Mouse (Mus musculus) ES-Bruce4 (cell line): ENCODE measurements around the gene Styx.

Source experiments
- CTCF ChIP-seq: IDR thresholded peaks from one replicate; pipeline ENCODE4 v1.8.1; 2011; ENCODE audit warnings: low read depth, low read length
- EP300 ChIP-seq: IDR thresholded peaks from 2 replicates; pipeline ENCODE4 v1.6.1; 2011; ENCODE audit warnings: low read depth, low read length; ENCODE audit not compliant: insufficient read depth
- POLR2A ChIP-seq: IDR thresholded peaks from one replicate; pipeline ENCODE4 v1.8.1; 2011; ENCODE audit warnings: low read length; ENCODE audit not compliant: insufficient read depth

DNA sequence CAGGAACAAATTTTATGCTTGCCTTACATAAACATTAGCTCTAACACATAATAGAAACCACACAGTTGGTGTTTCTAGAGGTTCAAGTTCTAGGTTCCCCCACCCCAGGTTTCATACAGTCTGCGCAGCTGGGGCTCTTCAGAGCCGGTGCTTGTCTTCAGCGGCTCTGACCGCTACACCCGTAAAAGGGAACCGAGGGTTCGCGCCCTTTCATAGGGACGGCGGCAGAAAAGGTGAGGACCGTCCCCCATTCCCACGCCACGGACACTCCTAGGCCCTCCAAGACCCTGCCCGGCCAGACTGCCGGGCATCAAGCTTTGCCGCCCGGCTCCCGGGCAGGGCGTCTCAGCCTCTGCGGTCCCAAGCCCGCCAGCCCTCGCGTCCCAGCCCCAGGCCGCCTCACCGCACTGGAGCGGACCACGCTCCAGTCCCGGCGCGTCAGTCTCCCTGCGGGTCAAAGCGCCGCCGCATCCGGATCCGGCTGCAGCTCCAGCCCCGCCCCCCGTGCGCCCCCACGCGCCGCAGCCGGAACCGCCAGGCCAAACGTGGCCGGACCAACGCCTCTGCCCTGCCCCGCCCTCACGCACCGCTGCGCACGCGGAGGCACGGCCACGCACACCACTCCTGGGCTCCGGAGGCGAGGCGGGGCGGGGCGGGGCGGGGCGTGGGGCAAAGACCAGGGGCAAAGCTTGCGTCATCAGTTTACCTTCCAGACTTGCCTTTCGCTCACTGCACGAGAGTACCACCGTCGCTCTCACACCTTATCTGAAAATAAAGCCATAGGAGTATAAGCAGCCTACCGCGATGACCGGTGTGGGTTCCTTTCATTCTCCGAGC lies 37.7 kb downstream of the Styx start:
- no peak for TF ChIP-seq EP300
- TF ChIP-seq POLR2A: no peak
- no peak for TF ChIP-seq CTCF
